In genomic region chr12:79613061-79613788, GRCm38 (mm10) we compare ENCODE assay signal across 8 mouse cellular contexts.
DNase-seq lines count a peak whose midpoint lies in the region; ATAC-seq lines count a peak whose summit lies in the region.

No protein-coding gene starts in this region.

- H3K27ac ChIP-seq in forebrain, embryonic 10.5 days: peak overlapping the region; percentile 84
- H3K27ac ChIP-seq in intestine, embryonic 16.5 days (ENCODE audit: low read length): peak overlapping the region; percentile 64
- H3K27ac ChIP-seq in midbrain, embryonic 11.5 days (ENCODE audit: low read depth, low read length): no peak overlapping the region

- H3K27me3 ChIP-seq in forebrain, embryonic 10.5 days (ENCODE audit: poor library complexity, severe bottlenecking): peaks cover 27% of the 10 kb centered on the region
- no peaks in the 10 kb centered on the region for H3K27me3 ChIP-seq in intestine, embryonic 16.5 days (replicated peaks; ENCODE audit: control insufficient read depth, insufficient read depth, low read length)
- H3K27me3 ChIP-seq in midbrain, embryonic 11.5 days (ENCODE audit: control insufficient read depth, insufficient read depth, low read length): peaks cover 2% of the 10 kb centered on the region; the same call in 1 of the 2 replicates

- H3K4me2 ChIP-seq in intestine, embryonic 16.5 days (ENCODE audit: low read depth, low read length): no peak overlapping the region
- no peak overlapping the region for H3K4me2 ChIP-seq in midbrain, embryonic 11.5 days

- peak; percentile 17 for DNase-seq in kidney, adult 18-20 months
- DNase-seq in kidney, adult 11 months: no peak
- peak; percentile 4 for DNase-seq in MEL-GATA-1-ER (ENCODE audit: extremely low read depth, low read depth)
- DNase-seq in forebrain, embryonic 10.5 days (ENCODE audit: extremely low spot score, low spot score): no peak
- peak; percentile 51 for DNase-seq in midbrain, embryonic 11.5 days (ENCODE audit: low spot score, missing footprints)
- DNase-seq in urinary bladder, postnatal 10 days (ENCODE audit: low spot score): no peak
- DNase-seq in left cerebral cortex, adult 18-20 months (ENCODE audit: low spot score in 2 of 2): no peak

- H3K4me3 ChIP-seq in forebrain, embryonic 10.5 days: no peak overlapping the region
- H3K4me3 ChIP-seq in intestine, embryonic 16.5 days (ENCODE audit: low read length): no peak overlapping the region
- no peak overlapping the region for H3K4me3 ChIP-seq in midbrain, embryonic 11.5 days (ENCODE audit: low read depth, low read length)

- no peak overlapping the region for H3K9ac ChIP-seq in intestine, embryonic 16.5 days (ENCODE audit: low read depth, low read length)
- no peak overlapping the region for H3K9ac ChIP-seq in midbrain, embryonic 11.5 days (ENCODE audit: low read length)

- no peaks in the 10 kb centered on the region for H3K9me3 ChIP-seq in forebrain, embryonic 10.5 days
- H3K9me3 ChIP-seq in intestine, embryonic 16.5 days (ENCODE audit: control insufficient read depth, low read length): no peaks in the 10 kb centered on the region
- no peaks in the 10 kb centered on the region for H3K9me3 ChIP-seq in midbrain, embryonic 11.5 days (ENCODE audit: control insufficient read depth, low read length)

- no peaks in the 10 kb centered on the region for H3K36me3 ChIP-seq in forebrain, embryonic 10.5 days (replicated peaks)
- H3K36me3 ChIP-seq in intestine, embryonic 16.5 days (ENCODE audit: control insufficient read depth, insufficient read depth, low read length): no peaks in the 10 kb centered on the region
- H3K36me3 ChIP-seq in midbrain, embryonic 11.5 days (ENCODE audit: control insufficient read depth, insufficient read depth, low read length): no peaks in the 10 kb centered on the region

- 92% methylated on average over 8 of the region's 8 CpGs for WGBS in forebrain, embryonic 10.5 days
- WGBS in intestine, embryonic 16.5 days: 85% methylated on average over 8 of the region's 8 CpGs
- 89% methylated on average over 8 of the region's 8 CpGs for WGBS in midbrain, embryonic 11.5 days

- peaks cover 78% of the 10 kb centered on the region for H3K4me1 ChIP-seq in forebrain, embryonic 10.5 days
- H3K4me1 ChIP-seq in intestine, embryonic 16.5 days (ENCODE audit: control insufficient read depth, insufficient read depth, low read length): peaks cover 36% of the 10 kb centered on the region
- H3K4me1 ChIP-seq in midbrain, embryonic 11.5 days (ENCODE audit: control insufficient read depth, insufficient read depth, low read length): peaks cover 23% of the 10 kb centered on the region

- no peak; the same call in 1 of the 2 replicates for ATAC-seq in intestine, embryonic 16.5 days
- peak; percentile 38; the same call in 1 of the 2 replicates for ATAC-seq in midbrain, embryonic 11.5 days (ENCODE audit: low FRiP score)

Comparison
In these comparisons a context has a peak if more than half of its experiments do, and no peak if none do; other contexts are left out.
1. DNase-seq: peak in kidney, adult 18-20 months (single experiment), MEL-GATA-1-ER (single experiment) and midbrain, embryonic 11.5 days (single experiment); none in kidney, adult 11 months (single experiment), forebrain, embryonic 10.5 days (single experiment), urinary bladder, postnatal 10 days (single experiment) and left cerebral cortex, adult 18-20 months (0 of 2).